Mouse (Mus musculus) lung, postnatal 0 days (tissue): ENCODE data around the gene Stx8. TPM values are rescaled to one million over a fixed set of nuclear protein-coding genes. Genes with fewer than 3 reads are reported as not detected.

Source experiments
- ATAC-seq: fragments of 200-750 bp; cut with Nextera tagmentation; 2 replicates; pipeline ENCODE4 v1.8.0; 2017; ENCODE audit warnings: moderate library complexity
- DNase-seq: peaks from one replicate; pipeline ENCODE4 v3.0.0-alpha.2; 2016; ENCODE audit warnings: low spot score
- H3K27ac ChIP-seq: fragments of 300-500 bp; sonication (generic); 2 replicates; pipeline ENCODE4 v1.5.1; 2014; ENCODE audit warnings: antibody characterized with exemption, mild to moderate bottlenecking, low read length, mixed read lengths
- H3K27me3 ChIP-seq: fragments of 300-500 bp; sonication (generic); replicated peaks from 2 replicates; pipeline ENCODE4 v1.6.1; 2014; ENCODE audit warnings: low read length, mixed read lengths; ENCODE audit not compliant: insufficient read depth
- H3K36me3 ChIP-seq: fragments of 300-500 bp; sonication (generic); 2 replicates; pipeline ENCODE4 v1.6.1; 2014; ENCODE audit warnings: low read length, mixed read lengths; ENCODE audit not compliant: insufficient read depth
- H3K4me1 ChIP-seq: fragments of 300-500 bp; sonication (generic); 2 replicates; pipeline ENCODE4 v1.6.1; 2014; ENCODE audit warnings: antibody characterized with exemption, low read depth, low read length, mixed read lengths; ENCODE audit not compliant: insufficient read depth
- H3K4me2 ChIP-seq: fragments of 300-500 bp; sonication (generic); replicated peaks from 2 replicates; pipeline ENCODE4 v1.6.1; 2014; ENCODE audit warnings: low read depth, mild to moderate bottlenecking, low read length, moderate library complexity, mixed read lengths
- H3K4me3 ChIP-seq: fragments of 300-500 bp; sonication (generic); 2 replicates; pipeline ENCODE4 v1.5.1; 2014; ENCODE audit warnings: low read depth, low read length
- H3K9ac ChIP-seq: fragments of 300-500 bp; sonication (generic); replicated peaks from 2 replicates; pipeline ENCODE4 v1.6.1; 2014; ENCODE audit warnings: low read depth, mild to moderate bottlenecking
- H3K9me3 ChIP-seq: fragments of 300-500 bp; sonication (generic); 2 replicates; pipeline ENCODE4 v1.6.1; 2016; ENCODE audit warnings: low read length, mixed read lengths
- CTCF ChIP-seq: IDR thresholded peaks from 2 replicates; pipeline ENCODE4 v1.5.1; 2016; ENCODE audit warnings: antibody characterized with exemption, mild to moderate bottlenecking
- EP300 ChIP-seq: IDR thresholded peaks from 2 replicates; pipeline ENCODE4 v1.6.1; 2016; ENCODE audit warnings: antibody characterized with exemption, mild to moderate bottlenecking, control low read depth
- WGBS: fragments of 180-500 bp; shearing (Covaris S2); extraction: QIAGEN DNeasy Blood & Tissue Kit; methylation state at CpG from one replicate; pipeline ENCODE4 v1.1.7; 2014; 5-methylcytosine and 5-hydroxymethylcytosine counted together
- polyA plus RNA-seq: library from polyadenylated mRNA; unstranded; fragments of >200 nt; fragmentation: Nextera tagmentation; extraction: Ambion mirVana; gene quantifications from 2 replicates; pipeline ENCODE4 v1.2.1, GENCODE M21; 2015

The Stx8 gene
- polyA plus RNA-seq, 1 experiment from 2014 or later, result 72.5 TPM

DNA sequence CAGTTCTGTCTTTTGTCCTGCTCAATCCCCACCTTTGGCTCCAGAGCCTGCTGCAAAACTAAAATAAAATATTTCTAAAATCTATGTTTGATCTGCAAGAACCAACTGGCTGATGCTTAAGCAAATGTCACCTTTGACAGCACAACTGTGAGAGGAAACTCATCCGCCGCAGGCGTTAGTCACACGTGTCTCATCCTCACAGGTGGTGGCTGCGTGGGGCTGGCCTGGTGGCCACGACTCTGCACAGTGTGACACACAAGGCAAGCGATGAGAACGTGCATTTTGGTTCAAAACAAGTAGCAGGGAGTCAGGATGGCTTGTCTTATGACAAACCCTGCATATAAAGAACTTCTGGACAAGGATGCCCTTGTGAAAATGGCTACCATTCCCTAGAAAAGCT, 233.1 kb downstream of the Stx8 start:
- no peak for ATAC-seq
- peaks cover 27% of the 10 kb centered on the region; the same call in 1 of the 2 replicates for H3K4me1 ChIP-seq
- H3K9ac ChIP-seq, result no peak overlapping the region
- TF ChIP-seq EP300 (no peak), CTCF (no peak)
- whole genome bisulfite sequencing, result 64% methylated on average over 8 of the region's 8 CpGs
- no peak overlapping the region for H3K27ac ChIP-seq
- H3K4me2 ChIP-seq, result no peak overlapping the region
- no peaks in the 10 kb centered on the region for H3K36me3 ChIP-seq
- no peaks in the 10 kb centered on the region for H3K27me3 ChIP-seq
- no peak overlapping the region for H3K4me3 ChIP-seq
- no peak for DNase-seq
- no peaks in the 10 kb centered on the region for H3K9me3 ChIP-seq

DNA sequence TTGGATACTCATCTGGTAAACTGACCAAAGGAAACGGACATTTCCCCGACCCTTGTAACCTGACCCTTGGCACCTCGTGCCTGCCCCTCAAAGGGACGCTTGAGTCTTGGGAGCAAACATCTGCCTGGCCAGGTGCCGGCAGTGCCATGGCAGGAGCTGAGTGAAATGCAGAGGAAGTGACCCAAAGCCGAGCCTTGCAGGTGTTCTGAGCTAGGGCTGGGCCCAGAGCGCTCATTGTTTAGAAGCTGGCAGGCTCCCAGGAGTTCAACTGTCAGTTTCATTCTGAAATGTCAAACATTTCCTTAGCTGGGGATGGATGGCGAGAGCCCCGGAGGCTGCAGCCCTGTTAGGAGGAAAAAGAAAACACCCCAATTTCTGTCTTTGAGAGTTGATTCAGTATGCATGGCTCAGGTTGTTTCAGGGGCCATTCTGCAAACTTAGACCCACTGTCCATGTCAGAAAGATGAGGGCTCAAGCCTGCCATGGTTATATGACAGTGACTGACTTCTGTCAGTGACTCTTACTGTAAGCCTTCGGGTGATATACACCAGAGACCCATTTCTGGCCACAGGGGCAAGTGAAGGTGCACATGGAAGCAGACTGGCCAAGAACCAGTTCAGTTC, 233.9 kb downstream of the Stx8 start:
- 13% methylated on average over 10 of the region's 10 CpGs for WGBS
- DNase-seq (peak; percentile 42), ATAC-seq (no peak)
- TF ChIP-seq EP300 (no peak), CTCF (no peak)
- Histone ChIP-seq H3K9ac (no peak overlapping the region), H3K27ac (no peak overlapping the region), H3K4me1 (peaks cover 19% of the 10 kb centered on the region; the same call in 1 of the 2 replicates), H3K4me2 (no peak overlapping the region; the same call in 1 of the 2 replicates), H3K27me3 (no peaks in the 10 kb centered on the region), H3K9me3 (no peaks in the 10 kb centered on the region), H3K36me3 (no peaks in the 10 kb centered on the region), H3K4me3 (no peak overlapping the region)

DNA sequence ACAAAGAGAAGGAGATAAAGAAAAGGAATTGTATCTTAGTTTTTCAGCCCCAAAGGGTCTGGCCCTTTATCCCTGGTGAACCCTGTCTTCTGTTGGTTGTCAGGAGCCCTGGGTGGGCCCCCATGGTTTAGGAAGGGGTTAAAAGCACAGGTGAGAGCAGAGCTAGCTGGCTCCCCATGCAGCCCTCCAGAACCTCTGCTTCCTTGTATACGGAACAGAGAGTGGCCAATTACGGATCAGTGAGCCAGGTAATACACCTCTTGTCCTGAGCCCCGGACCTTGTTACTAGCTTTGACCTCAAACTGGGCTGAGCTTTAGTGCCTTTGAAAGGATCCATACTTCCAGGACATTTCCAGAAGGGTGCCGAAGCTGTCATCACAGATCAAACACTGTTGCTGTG, 234.5 kb downstream of the Stx8 start:
- Histone ChIP-seq H3K9me3 (no peaks in the 10 kb centered on the region), H3K27ac (no peak overlapping the region), H3K36me3 (no peaks in the 10 kb centered on the region), H3K9ac (no peak overlapping the region), H3K4me1 (peaks cover 13% of the 10 kb centered on the region; the same call in 1 of the 2 replicates), H3K4me2 (no peak overlapping the region), H3K4me3 (no peak overlapping the region), H3K27me3 (no peaks in the 10 kb centered on the region)
- no peak for DNase-seq
- TF ChIP-seq EP300 (no peak), CTCF (no peak)
- 52% methylated on average over 4 of the region's 4 CpGs for whole genome bisulfite sequencing
- no peak for ATAC-seq

DNA sequence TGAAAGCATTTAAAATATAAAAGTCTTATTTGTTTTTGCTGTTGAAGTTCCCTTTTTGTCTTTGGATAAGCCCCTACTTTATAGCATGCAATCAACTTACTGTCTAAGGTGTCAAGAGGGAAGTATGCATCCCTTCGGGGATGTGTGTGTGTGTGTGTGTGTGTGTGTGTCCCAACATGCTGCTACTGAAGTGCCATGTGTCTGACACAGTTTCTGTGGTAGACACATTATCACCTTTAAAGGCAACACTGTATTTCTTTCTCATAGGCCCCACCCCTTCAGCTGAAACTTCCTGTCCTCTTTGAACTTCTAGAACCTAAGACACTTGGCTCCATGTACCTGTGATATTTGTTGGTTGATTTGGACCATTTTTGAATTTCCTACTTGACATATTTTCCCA, 235.1 kb downstream of the Stx8 start:
- Histone ChIP-seq H3K4me1 (peaks cover 8% of the 10 kb centered on the region; the same call in 1 of the 2 replicates), H3K36me3 (no peaks in the 10 kb centered on the region), H3K4me2 (no peak overlapping the region), H3K27ac (no peak overlapping the region), H3K9ac (no peak overlapping the region), H3K27me3 (no peaks in the 10 kb centered on the region), H3K4me3 (no peak overlapping the region), H3K9me3 (no peaks in the 10 kb centered on the region)
- no peak for ATAC-seq
- 50% methylated on average over 1 of the region's 1 CpGs for WGBS
- no peak for DNase-seq
- TF ChIP-seq CTCF, result no peak
- TF ChIP-seq EP300, result no peak

DNA sequence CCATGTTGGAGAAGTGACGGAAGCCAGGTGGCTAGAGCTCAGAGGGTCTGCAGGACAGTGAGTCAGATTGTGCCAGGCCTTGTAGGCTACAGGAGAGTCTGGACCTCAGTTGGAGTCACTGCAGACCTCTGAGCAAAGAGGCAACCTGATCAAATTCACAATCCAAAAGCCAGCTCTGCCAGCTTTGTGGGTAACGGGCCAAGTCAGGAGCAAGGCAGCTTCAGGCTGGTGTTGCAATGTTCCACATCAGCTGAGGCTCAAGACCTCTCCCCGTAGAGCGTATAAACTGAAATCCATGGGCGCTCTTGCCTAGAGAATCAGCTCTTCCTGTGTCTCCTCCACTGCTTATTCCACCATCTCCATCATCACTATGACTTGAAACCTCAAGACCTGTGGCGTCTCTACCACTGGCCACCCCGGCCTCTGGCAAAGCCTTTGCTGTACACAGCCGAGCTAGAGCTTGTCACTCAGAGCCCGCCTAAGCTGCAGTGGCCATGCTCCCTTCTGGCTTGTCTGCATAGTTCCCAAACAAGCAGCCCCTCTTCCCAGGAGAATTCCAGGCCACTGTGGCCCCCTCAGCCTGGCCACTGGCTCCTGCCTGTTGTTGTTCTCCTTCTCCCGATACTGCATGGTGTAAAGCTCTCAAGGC, 235.9 kb downstream of the Stx8 start:
- 78% methylated on average over 10 of the region's 10 CpGs for WGBS
- no peak overlapping the region for H3K4me2 ChIP-seq
- H3K4me1 ChIP-seq, result peaks cover 8% of the 10 kb centered on the region; the same call in 1 of the 2 replicates
- no peaks in the 10 kb centered on the region for H3K27me3 ChIP-seq
- H3K4me3 ChIP-seq, result no peak overlapping the region
- H3K27ac ChIP-seq, result no peak overlapping the region
- H3K9ac ChIP-seq, result no peak overlapping the region
- ATAC-seq (no peak), DNase-seq (no peak)
- no peaks in the 10 kb centered on the region for H3K9me3 ChIP-seq
- TF ChIP-seq EP300, result no peak
- no peak for TF ChIP-seq CTCF
- no peaks in the 10 kb centered on the region for H3K36me3 ChIP-seq

DNA sequence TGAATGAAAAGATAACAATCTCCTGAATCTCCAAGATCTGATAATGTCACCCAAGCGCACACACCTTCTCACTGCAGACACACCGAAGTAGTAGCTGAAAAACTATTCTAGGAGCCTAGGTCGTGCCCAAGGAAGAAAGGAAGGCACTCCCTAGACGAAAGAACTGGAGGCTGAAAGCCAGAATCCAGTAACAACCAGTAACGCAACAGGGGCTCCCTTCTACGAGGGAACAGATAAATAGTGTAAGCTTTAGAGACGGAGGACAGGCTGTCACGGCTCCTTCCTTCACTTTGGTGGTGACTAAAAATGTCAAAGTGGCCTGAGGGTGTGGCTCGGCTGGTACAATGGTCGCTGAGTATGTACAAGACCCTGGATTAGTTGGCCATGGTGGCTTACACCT, 236.6 kb downstream of the Stx8 start:
- H3K36me3 ChIP-seq, result no peaks in the 10 kb centered on the region
- 53% methylated on average over 10 of the region's 10 CpGs for WGBS
- no peak overlapping the region for H3K27ac ChIP-seq
- H3K4me3 ChIP-seq, result no peak overlapping the region
- no peak overlapping the region for H3K4me2 ChIP-seq
- no peak for DNase-seq
- H3K9ac ChIP-seq, result no peak overlapping the region
- no peaks in the 10 kb centered on the region for H3K9me3 ChIP-seq
- ATAC-seq, result no peak
- no peaks in the 10 kb centered on the region for H3K27me3 ChIP-seq
- peaks cover 8% of the 10 kb centered on the region; the same call in 1 of the 2 replicates for H3K4me1 ChIP-seq
- TF ChIP-seq EP300 (no peak), CTCF (no peak)
